Mouse (Mus musculus) spleen, postnatal 36 days (tissue): Measurements from ENCODE around the gene Zfp972.
A peak's percentile ranks its signal among the peaks of the same experiment; 100 is the strongest.
"Not testable (repeated sequence)": the region's sequence is repeated elsewhere in the genome, so short reads cannot be mapped to it uniquely, and the experiment has no call there.

Source experiments
- DNase-seq, 2 experiments: peaks; one replicate each; pipeline ENCODE4 v3.0.0; 2022; ENCODE audit warnings: low spot score in 2 of 2, mixed read lengths in 1 of 2

The Zfp972 gene

DNA sequence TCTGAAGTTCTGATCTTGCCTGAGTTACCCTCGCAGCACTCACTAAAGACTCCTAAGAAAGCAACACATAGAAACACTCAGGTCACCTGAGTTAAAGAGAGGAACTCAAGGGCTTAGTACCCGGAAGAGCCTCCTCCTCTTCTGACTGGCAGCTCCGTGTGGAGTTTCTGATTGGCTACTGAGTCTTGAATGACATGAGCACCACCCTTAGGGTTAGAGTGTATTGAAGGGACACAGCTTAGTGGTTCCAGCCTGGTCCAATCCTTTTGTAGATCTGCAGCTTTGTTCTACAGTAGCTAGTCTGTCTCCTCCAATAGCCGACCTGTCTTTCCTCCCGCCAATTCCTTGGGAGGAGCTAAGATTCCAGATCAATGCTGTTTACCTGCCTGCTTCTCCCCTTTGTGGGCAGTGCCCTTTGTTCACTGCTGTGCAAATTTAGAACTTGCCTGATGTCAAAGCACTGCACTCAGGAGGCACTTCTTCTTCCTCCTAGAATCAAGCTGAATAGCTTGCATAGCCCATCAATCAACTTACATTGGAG lies at the start of gene Zfp972:
TSS of gene Zfp972 (minus strand) at position 51 of the 541 bp plus-strand sequence.
- not testable (repeated sequence) for DNase-seq

GRCm38 (mm10) chr2:177974814-177975213 lies 49.4 kb upstream of the Zfp972 start:
- DNase-seq = not testable (repeated sequence)

DNA sequence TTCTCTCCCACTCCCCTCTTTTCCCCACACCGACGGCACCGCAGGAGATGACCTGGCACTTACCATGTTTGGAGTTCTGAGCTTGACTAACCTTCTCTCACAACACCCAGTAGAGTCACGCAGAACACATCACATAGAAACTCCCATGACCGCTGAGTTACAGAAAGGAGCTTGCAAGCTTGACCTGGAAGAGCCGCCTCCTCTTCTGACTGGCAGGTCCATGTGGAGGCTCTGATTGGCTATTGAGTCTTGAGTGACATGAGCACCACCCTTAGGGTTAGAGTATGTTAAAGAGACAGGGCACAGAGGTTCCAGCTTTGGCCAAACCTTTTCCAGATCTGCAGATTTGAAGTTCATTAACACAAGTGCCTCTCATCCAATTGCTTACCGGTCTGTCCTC lies 31.7 kb upstream of the Zfp972 start, which contains the start of gene Gm14326:
TSS of gene Gm14326 (minus strand) at position 153 of the 400 bp plus-strand sequence.
- peak; percentile 82 to 84 for DNase-seq

DNA sequence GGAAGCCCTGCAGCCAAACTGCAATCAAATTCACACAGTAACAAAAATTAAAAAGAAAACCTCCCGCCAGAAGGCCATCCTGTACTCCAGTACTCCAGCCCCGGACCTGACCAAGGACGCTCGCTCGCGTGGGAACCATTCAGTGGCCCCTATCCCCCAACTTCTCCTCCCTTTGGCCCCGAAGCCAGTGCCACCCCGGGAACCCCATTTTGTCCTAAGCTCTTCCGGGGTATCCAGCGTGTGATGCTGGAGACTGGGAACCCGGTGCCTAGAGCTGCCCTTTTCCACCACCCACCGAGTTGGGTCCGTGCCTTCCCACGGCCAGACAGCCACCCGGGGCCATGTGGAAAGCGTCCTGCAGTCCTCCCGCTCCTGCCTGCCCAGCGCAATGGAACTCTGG lies 31.3 kb upstream of the Zfp972 start:
- DNase-seq = peak in 1 of 2 experiments; percentile 9

- not testable (repeated sequence) for DNase-seq
Measured at GRCm38 (mm10) chr2:177903276-177903675, 22.1 kb downstream of the Zfp972 start.

DNA sequence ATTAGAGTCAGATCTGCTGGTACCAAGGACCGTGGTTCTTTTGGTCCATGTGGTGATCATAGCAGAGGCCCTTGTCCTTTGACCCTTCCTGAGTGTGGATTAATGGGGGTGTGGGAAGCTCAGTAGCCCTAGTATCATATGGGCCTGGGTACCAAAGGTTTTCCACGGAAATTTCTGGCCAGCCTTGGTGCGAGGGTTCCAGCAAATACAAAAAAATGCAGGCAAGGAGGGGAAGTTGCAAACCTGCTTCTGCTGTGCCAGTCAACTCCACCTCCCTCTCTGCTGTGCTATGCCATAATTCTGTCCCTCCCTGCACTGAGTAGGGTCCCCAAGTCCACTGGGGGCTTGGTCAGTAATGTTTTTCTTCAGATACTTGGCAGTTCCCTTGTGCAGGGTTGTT lies 27.2 kb downstream of the Zfp972 start:
- DNase-seq = not testable (repeated sequence)

DNA sequence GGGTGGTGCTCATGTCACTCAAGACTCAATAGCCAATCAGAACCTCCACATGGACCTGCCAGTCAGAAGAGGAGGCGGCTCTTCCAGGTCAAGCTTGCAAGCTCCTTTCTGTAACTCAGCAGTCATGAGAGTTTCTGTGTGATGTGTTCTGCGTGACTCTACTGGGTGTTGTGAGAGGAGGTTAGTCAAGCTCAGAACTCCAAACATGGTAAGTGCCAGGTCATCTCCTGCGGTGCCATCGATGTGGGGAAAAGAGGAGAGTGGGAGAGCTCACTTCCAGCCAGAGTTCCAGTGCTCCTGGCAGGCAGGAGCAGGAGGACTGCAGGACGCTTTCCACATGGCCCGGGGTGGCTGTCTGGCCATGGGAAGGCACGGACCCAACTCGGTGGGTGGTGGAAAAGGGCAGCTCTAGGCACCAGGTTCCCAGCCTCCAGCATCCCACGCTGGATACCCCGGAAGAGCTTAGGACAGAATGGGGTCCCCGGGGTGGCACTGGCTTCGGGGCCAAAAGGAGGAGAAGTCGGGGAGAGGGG lies 28.3 kb downstream of the Zfp972 start, which contains the start of gene Gm14327:
TSS of gene Gm14327 (plus strand) at position 51 of the 533 bp plus-strand sequence.
- DNase-seq = not testable (repeated sequence)

DNA sequence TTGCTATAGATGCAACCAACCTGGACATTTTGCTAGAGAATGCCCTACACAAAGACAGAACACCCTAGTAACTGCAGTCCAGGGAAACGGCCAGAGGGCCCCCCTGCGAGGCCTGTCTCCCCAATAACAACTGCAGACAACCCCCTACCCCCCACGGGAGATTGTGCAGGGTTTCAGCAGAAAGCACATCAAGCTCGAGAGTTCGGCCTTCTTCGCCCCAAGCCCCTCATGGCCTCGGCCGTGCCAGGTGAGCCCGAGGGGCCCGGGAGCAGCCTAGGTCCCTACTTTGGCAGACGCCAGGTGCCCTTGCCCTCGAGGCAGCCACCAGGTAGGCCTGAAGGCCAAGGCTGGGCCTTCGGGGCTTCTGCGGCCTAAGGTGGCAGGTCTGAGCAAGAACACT lies 37.7 kb downstream of the Zfp972 start:
- DNase-seq = not testable (repeated sequence)

- DNase-seq = not testable (repeated sequence)
Measured at GRCm38 (mm10) chr2:177862254-177862653, 63.2 kb downstream of the Zfp972 start.
